Mouse (Mus musculus) small intestine, adult 10 weeks (tissue): ENCODE measurements around the gene Srebf2. TPM values are rescaled to one million over a fixed set of nuclear protein-coding genes. Genes with fewer than 3 reads are reported as not detected.

Experiments
- polyA plus RNA-seq: library from polyadenylated mRNA; stranded (reverse); fragments of 350-450 nt; fragmentation: Illumina TruSeq; extraction: RNeasy Lipid Tissue Mini Kit (QIAGEN cat#74804); gene quantifications from one replicate; pipeline ENCODE4 v1.2.3, GENCODE M21; 2014; ENCODE audit warnings: low replicate concordance

Gene Srebf2
- 8.6 TPM for polyA plus RNA-seq

DNA sequence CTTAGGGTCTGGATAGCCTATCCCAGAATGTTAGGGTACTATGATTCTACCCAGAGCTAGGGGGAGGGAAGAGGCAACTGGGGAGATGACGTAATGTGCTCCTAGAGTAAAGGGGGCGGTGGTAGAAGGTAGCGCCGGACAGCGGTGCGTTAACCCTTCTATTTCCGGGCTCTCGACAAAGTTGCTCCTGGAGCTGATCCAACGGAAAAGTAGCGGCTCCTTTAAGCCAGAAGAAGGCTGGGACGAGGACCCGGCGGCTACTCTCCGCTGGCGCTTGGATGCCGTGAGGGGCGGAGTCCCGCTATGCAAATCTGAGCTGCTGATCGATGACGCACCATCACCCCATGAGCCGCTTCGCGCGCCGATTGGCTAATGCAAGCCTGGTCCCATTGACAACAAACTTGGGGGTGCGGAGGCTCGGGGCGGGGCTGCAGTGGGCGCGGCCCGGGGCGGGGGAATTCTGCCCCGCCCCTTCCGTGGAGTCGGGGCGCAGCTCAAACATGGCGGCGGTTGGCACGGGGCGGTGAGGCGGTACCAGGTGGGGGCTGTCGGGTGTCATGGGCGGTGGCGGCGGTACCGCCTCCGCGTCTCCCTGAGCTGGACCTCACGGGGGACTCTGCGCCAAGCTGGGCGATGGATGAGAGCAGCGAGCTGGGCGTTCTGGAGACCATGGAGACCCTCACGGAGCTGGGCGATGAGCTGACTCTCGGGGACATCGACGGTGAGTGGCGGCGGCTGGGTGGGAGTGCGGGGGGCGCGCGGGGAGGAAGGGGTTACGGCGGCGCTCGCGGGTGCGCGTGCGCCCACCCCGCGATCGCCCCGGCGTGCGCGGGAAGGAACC, at the start of gene Srebf2:
Gene Srebf2, plus strand, starts transcription at position 412 of the 841 bp plus-strand sequence.

DNA sequence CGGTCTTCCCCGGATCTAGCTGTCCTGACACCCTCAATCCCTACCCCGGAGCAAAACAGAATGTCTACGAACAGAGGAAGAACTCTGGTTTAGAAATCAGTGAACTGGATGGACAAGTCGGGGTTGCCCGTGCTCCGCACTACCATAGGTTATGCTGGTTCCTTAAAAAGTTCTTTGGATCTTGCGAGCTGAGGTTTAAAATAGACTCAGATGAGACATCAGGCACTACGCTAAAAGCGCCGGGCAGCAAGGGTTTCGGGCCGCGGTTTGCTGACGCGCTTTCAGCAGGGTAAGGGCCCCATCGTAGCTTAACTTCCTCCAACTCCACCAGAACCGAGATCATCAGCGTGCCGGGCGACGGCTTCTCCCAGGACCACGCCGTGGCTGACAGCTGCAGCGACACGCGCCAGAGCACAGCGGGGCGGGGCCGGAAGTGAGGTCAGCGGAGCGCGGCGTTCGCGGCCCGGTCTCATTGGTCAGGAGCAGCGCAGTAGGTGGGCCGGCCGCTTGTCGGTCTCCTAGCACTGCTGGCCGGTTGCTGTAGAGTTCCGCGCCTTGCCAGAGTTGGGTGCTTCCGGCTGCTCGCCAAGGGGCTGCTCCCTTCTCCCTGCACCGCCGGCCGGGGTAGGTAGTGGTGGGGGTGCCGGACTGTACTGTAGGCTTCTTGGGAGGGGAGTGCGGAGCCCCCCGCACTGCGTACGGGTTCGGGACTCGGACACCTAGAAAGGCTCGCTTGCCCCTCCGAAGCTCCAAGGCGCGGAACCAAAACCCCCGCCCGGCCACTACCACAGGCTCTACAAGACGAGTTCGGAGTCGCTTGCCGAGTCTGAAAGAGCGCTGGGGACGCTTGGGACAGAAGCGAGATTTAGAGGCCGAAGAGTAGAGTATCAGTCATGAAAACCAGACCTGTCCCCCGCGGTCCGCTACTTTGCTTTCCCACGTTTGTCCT, 19.3 kb upstream of the Srebf2 start, which contains the start of gene Ccdc134:
Gene Ccdc134, plus strand, starts transcription at position 497 of the 949 bp plus-strand sequence.

DNA sequence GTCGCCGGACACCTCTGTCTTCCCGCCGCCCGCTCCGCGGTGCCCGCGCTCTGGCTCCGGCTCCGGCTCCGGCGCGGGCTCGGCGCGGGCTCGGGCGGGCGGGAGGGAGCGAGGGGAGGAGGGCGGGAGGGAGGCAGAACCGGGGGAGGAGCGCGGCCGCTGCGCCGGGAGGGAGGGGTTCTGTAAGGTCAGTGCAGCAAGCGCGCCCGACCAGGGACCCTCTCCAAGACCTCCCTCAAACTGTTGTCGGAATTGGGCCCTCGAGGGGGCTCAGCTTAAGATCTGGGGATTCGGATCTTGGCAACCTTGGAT, 65.7 kb downstream of the Srebf2 start, which contains the start of gene Shisa8:
Gene Shisa8, minus strand, starts transcription at position 64 of the 312 bp plus-strand sequence.

DNA sequence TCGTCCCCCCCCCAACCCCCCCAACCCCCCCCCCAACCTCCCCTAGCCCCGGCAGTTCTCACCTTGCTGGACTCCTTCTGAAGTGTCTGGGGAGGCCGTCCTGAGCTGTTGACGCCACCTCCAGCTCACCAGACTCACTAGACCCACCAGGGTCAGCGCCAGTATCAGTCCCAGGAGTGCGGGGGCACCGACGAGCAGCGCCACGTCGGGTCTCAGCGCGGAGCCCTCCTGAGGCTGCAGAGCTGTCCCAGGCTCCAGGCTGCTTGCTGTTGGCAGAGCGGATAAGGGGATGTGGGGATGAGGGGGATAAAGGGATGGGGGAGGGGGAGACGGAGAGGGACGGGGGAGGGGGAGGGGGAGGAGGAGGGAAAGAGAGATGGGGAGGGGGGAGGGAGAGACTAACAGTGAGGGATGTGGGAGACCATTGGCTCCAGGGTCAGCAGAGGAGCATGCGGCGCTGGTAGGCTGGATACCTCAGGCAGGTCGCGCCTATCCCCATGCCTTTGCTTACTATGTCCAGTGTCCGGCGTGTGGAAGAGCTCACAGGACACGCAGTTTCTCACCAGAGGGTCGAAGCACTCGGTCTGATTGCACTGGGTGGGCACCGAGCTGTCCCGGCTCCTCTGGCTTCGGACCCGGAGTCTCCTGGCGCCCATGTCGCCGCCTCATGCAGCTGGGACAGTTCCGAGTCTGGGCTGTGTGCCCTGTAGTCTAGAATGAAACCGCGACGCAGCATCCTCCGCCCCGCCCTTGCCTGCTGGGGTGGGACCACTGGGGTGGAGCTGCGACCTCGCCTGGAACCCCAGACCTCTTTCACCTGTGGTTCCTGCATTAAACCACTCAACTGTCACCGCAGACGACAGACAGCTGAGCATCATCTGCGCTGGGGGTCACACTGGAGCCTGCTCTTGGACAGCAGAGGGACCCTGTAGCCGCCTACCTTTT, 76.9 kb downstream of the Srebf2 start, which contains the start of gene Tnfrsf13c:
Gene Tnfrsf13c, minus strand, starts transcription at position 713 of the 945 bp plus-strand sequence.

DNA sequence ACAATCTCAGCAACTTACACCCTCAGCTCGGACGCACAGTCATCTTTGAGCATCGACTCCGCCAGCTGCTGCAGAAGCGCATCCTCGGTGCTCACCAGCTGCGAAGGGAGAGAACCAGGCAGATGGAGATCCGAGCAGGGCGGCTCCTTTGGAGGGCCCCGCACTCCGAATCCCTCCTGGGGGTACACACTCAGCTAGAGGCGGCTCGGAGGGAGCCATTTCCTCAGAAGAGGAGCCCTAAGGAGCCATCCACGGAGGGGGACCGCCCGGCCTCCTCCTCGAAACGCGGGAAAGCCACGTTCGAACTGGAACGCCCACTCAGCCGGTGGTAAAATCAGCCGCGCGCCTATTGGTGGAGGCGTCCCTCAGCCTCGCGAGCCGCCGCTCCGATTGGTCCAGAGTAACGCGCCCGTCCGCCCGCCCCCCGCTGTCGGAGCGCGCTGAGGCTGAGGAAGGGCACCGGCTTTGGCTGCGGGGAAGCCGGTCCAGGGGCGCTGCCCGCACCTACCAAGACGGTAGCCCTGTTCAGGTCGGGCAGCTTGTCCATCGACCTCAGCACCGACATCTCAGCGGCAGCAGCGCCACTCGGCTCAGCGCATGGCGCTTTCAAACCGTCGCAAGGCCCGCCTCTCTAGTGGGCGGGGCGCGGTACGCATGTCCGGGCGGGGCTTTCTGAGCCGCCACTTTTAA, 97.3 kb downstream of the Srebf2 start, which contains the start of gene Cenpm:
Gene Cenpm, minus strand, starts transcription at position 634 of the 690 bp plus-strand sequence.

DNA sequence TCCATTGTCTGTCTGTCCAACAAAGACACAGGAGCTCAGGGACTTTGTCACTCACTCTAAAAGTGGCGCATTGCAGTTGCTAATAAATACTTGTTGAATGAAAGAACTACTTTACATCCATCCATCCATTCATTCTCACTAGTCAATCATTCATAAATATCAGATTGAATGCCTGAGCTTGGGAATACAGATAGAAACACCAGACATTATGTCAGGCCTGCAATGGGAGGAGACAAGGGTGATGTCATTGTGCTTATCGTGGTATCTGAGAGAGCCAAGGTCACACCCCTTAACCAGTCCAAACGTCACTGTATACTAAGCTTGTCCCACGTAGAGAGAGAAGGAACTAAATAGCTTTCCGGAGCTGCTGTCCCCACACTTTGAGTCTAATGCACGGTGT, 105.1 kb downstream of the Srebf2 start, which contains the start of gene 1500009C09Rik:
Gene 1500009C09Rik, plus strand, starts transcription at position 301 of the 400 bp plus-strand sequence.

Other genes with a start within 250 kb of the Srebf2 start
- 0.19 TPM for gene Polr3h, start 220.9 kb upstream of the Srebf2 start, polyA plus RNA-seq
- gene Csdc2, start 210.4 kb upstream of the Srebf2 start, polyA plus RNA-seq, result not detected
- gene Pmm1, start 186.3 kb upstream of the Srebf2 start, polyA plus RNA-seq, result 1.2 TPM
- not detected for gene 1700029P11Rik, start 166.6 kb upstream of the Srebf2 start, polyA plus RNA-seq
- 84.1 TPM for gene Xrcc6, start 159.3 kb upstream of the Srebf2 start, polyA plus RNA-seq
- gene Desi1, start 113.3 kb upstream of the Srebf2 start, polyA plus RNA-seq, result 13.1 TPM
- 260 TPM for gene Snu13, start 99.6 kb upstream of the Srebf2 start, polyA plus RNA-seq
- gene 4930407I10Rik, start 88.0 kb upstream of the Srebf2 start, polyA plus RNA-seq, result not detected
- gene Mei1, start 77.2 kb upstream of the Srebf2 start, polyA plus RNA-seq, result not detected
- 1.7 TPM for gene Ccdc134, start 19.3 kb upstream of the Srebf2 start, polyA plus RNA-seq
- gene Shisa8, start 65.6 kb downstream of the Srebf2 start, polyA plus RNA-seq, result not detected
- 1.2 TPM for gene Tnfrsf13c, start 77.2 kb downstream of the Srebf2 start, polyA plus RNA-seq
- gene Cenpm, start 97.6 kb downstream of the Srebf2 start, polyA plus RNA-seq, result 0.37 TPM
- gene 1500009C09Rik, start 105.2 kb downstream of the Srebf2 start, polyA plus RNA-seq, result not detected
- gene Sept3, start 127.7 kb downstream of the Srebf2 start, polyA plus RNA-seq, result 0.67 TPM
- not detected for gene Wbp2nl, start 151.8 kb downstream of the Srebf2 start, polyA plus RNA-seq
- 8.7 TPM for gene Naga, start 191.7 kb downstream of the Srebf2 start, polyA plus RNA-seq
- 0.33 TPM for gene Pheta2, start 191.8 kb downstream of the Srebf2 start, polyA plus RNA-seq
- gene Smdt1, start 191.8 kb downstream of the Srebf2 start, polyA plus RNA-seq, result 54.0 TPM
- 330 TPM for gene Ndufa6, start 207.1 kb downstream of the Srebf2 start, polyA plus RNA-seq
- 17.8 TPM for gene Cyp2d22, start 233.1 kb downstream of the Srebf2 start, polyA plus RNA-seq
- gene Cyp2d11, start 246.8 kb downstream of the Srebf2 start, polyA plus RNA-seq, result not detected